In genomic region chr1:73368222-73368621, GRCm38 (mm10) we compare ENCODE assay signal across 23 mouse cellular contexts.
A peak's percentile ranks its signal among the peaks of the same experiment; 100 is the strongest.
DNase-seq lines count a peak whose midpoint lies in the region; ATAC-seq and TF ChIP-seq lines count a peak whose summit lies in the region.
"Had no signal": no experiment of that assay in that cellular context is flagged by ENCODE, and none has a peak within 500 bp of the region (broad histone marks: within the 10 kb centered on the region; RNA-seq: fewer than 3 reads in every experiment).

No protein-coding gene starts in this region.

- TF ChIP-seq CTCF in Patski (IDR thresholded peaks at IDR 0.05): peak; percentile 44

- H3K4me3 ChIP-seq in embryonic facial prominence, embryonic 14.5 days (ENCODE audit: low read depth, low read length): no peak overlapping the region
- H3K4me3 ChIP-seq in embryonic facial prominence, embryonic 10.5 days: no peak overlapping the region
- H3K4me3 ChIP-seq in kidney, embryonic 15.5 days (replicated peaks): no peak overlapping the region
- no peak overlapping the region for H3K4me3 ChIP-seq in forebrain, embryonic 12.5 days (replicated peaks)
- H3K4me3 ChIP-seq: embryonic facial prominence, embryonic 15.5 days; heart, adult 2 months; heart, embryonic 15.5 days; hindbrain, embryonic 13.5 days; midbrain, embryonic 15.5 days; neural tube, embryonic 13.5 days; stomach, embryonic 15.5 days had no signal

- 64% methylated on average over 5 of the region's 5 CpGs for WGBS in embryonic facial prominence, embryonic 14.5 days
- WGBS in embryonic facial prominence, embryonic 10.5 days: 60% methylated on average over 5 of the region's 5 CpGs
- 12% methylated on average over 5 of the region's 5 CpGs for WGBS in kidney, embryonic 15.5 days
- 71% methylated on average over 5 of the region's 5 CpGs for WGBS in forebrain, embryonic 12.5 days

- no peaks in the 10 kb centered on the region for H3K27me3 ChIP-seq in embryonic facial prominence, embryonic 14.5 days (replicated peaks; ENCODE audit: control insufficient read depth, insufficient read depth, low read length)
- H3K27me3 ChIP-seq in embryonic facial prominence, embryonic 10.5 days (replicated peaks; ENCODE audit: low read depth, poor library complexity, severe bottlenecking): no peaks in the 10 kb centered on the region
- H3K27me3 ChIP-seq in Patski: no peaks in the 10 kb centered on the region
- H3K27me3 ChIP-seq in kidney, embryonic 15.5 days: no peaks in the 10 kb centered on the region
- no peaks in the 10 kb centered on the region for H3K27me3 ChIP-seq in forebrain, embryonic 12.5 days
- H3K27me3 ChIP-seq: embryonic facial prominence, embryonic 15.5 days; heart, embryonic 15.5 days; hindbrain, embryonic 13.5 days; midbrain, embryonic 15.5 days; neural tube, embryonic 13.5 days; stomach, embryonic 15.5 days had no signal

- peak; percentile 27; the same call in 1 of the 2 replicates for ATAC-seq in embryonic facial prominence, embryonic 14.5 days (ENCODE audit: low read depth)
- peak; percentile 81 for ATAC-seq in Patski
- peak; percentile 68 for ATAC-seq in kidney, embryonic 15.5 days (replicated peaks; ENCODE audit: low FRiP score)
- no peak for ATAC-seq in forebrain, embryonic 12.5 days (ENCODE audit: low FRiP score)
- ATAC-seq: forebrain, embryonic 16.5 days; midbrain, embryonic 15.5 days had no signal

- H3K36me3 ChIP-seq in embryonic facial prominence, embryonic 14.5 days (ENCODE audit: control insufficient read depth, insufficient read depth, low read length): no peaks in the 10 kb centered on the region
- no peaks in the 10 kb centered on the region for H3K36me3 ChIP-seq in embryonic facial prominence, embryonic 10.5 days (replicated peaks)
- no peaks in the 10 kb centered on the region for H3K36me3 ChIP-seq in kidney, embryonic 15.5 days
- H3K36me3 ChIP-seq in forebrain, embryonic 12.5 days (replicated peaks): no peaks in the 10 kb centered on the region
- H3K36me3 ChIP-seq: embryonic facial prominence, embryonic 15.5 days; heart, embryonic 15.5 days; hindbrain, embryonic 13.5 days; midbrain, embryonic 15.5 days; neural tube, embryonic 13.5 days; stomach, embryonic 15.5 days had no signal

- CTCF ChIA-PET in Patski (lab: Charles Lee): interaction anchor here (0.9 kb wide), 1 partner anchor 490 kb away, joined by 3 read pairs; no protein-coding TSS in a partner anchor

- H3K9me3 ChIP-seq in embryonic facial prominence, embryonic 14.5 days (ENCODE audit: control insufficient read depth, low read length): no peaks in the 10 kb centered on the region
- no peaks in the 10 kb centered on the region for H3K9me3 ChIP-seq in embryonic facial prominence, embryonic 10.5 days
- no peaks in the 10 kb centered on the region for H3K9me3 ChIP-seq in kidney, embryonic 15.5 days (replicated peaks)
- H3K9me3 ChIP-seq in forebrain, embryonic 12.5 days: no peaks in the 10 kb centered on the region
- H3K9me3 ChIP-seq: embryonic facial prominence, embryonic 15.5 days; heart, embryonic 15.5 days; hindbrain, embryonic 13.5 days; midbrain, embryonic 15.5 days; neural tube, embryonic 13.5 days; stomach, embryonic 15.5 days had no signal

- in situ Hi-C loops in Patski (cut with MboI; ENCODE audit: low pct_unique_long_range_greater_than_20kb): loop anchor here (10.0 kb wide), 1 partner anchor 493 kb away; the partner anchor contains the start of gene Igfbp5

- DNase-seq in embryonic facial prominence, embryonic 14.5 days (ENCODE audit: low spot score): no peak
- no peak for DNase-seq in embryonic facial prominence, embryonic 10.5 days (ENCODE audit: low spot score)
- peak; percentile 63 for DNase-seq in Patski (ENCODE audit: low read depth, low spot score)
- DNase-seq in kidney, postnatal 4 days: peak; percentile 28 to 37
- DNase-seq in lung, postnatal 36 days: no peak
- DNase-seq in cerebellum, postnatal 25 days: no peak
- DNase-seq: adrenal gland, postnatal 36 days; cerebellum, adult 9-10 months; gastrocnemius, postnatal 36 days; heart, adult 2 months; heart, postnatal 36 days; right cerebral cortex, postnatal 4 days; thymus, adult 2 months had no signal

- no peak overlapping the region for H3K4me2 ChIP-seq in embryonic facial prominence, embryonic 14.5 days (ENCODE audit: low read depth, low read length)
- H3K4me2 ChIP-seq in kidney, embryonic 15.5 days: no peak overlapping the region
- H3K4me2 ChIP-seq in forebrain, embryonic 12.5 days: no peak overlapping the region
- H3K4me2 ChIP-seq: embryonic facial prominence, embryonic 15.5 days; heart, embryonic 15.5 days; hindbrain, embryonic 13.5 days; midbrain, embryonic 15.5 days; neural tube, embryonic 13.5 days; stomach, embryonic 15.5 days had no signal

- no peak overlapping the region for H3K9ac ChIP-seq in embryonic facial prominence, embryonic 14.5 days (ENCODE audit: low read depth, low read length)
- no peak overlapping the region for H3K9ac ChIP-seq in kidney, embryonic 15.5 days
- no peak overlapping the region for H3K9ac ChIP-seq in forebrain, embryonic 12.5 days
- H3K9ac ChIP-seq: embryonic facial prominence, embryonic 15.5 days; heart, embryonic 15.5 days; hindbrain, embryonic 13.5 days; midbrain, embryonic 15.5 days; neural tube, embryonic 13.5 days; stomach, embryonic 15.5 days had no signal

- POLR2A ChIA-PET in Patski (lab: Charles Lee): no interaction called here

- no peak overlapping the region for H3K27ac ChIP-seq in embryonic facial prominence, embryonic 14.5 days (replicated peaks; ENCODE audit: low read depth, low read length)
- H3K27ac ChIP-seq in embryonic facial prominence, embryonic 10.5 days (replicated peaks): no peak overlapping the region
- peak overlapping the region; percentile 45 for H3K27ac ChIP-seq in kidney, embryonic 15.5 days
- H3K27ac ChIP-seq in forebrain, embryonic 12.5 days: no peak overlapping the region
- H3K27ac ChIP-seq: embryonic facial prominence, embryonic 15.5 days; heart, adult 2 months; heart, embryonic 15.5 days; hindbrain, embryonic 13.5 days; macrophage; midbrain, embryonic 15.5 days; neural tube, embryonic 13.5 days; stomach, embryonic 15.5 days had no signal

- H3K4me1 ChIP-seq in embryonic facial prominence, embryonic 14.5 days (ENCODE audit: control insufficient read depth, insufficient read depth, low read length): peaks cover 20% of the 10 kb centered on the region
- peaks cover 31% of the 10 kb centered on the region for H3K4me1 ChIP-seq in embryonic facial prominence, embryonic 10.5 days
- peaks cover 51% of the 10 kb centered on the region for H3K4me1 ChIP-seq in kidney, embryonic 15.5 days
- peaks cover 22% of the 10 kb centered on the region for H3K4me1 ChIP-seq in forebrain, embryonic 12.5 days

Comparison
In these comparisons a context has a peak if more than half of its experiments do, and no peak if none do; other contexts are left out.
1. DNase-seq: peak in Patski (single experiment) and kidney, postnatal 4 days (2 of 2); none in embryonic facial prominence, embryonic 14.5 days (single experiment), embryonic facial prominence, embryonic 10.5 days (single experiment), lung, postnatal 36 days (single experiment) and cerebellum, postnatal 25 days (0 of 2).